Mouse (Mus musculus) MEL (cell line): Measurements from ENCODE around the gene Gm45808. TPM values are rescaled to one million over a fixed set of nuclear protein-coding genes. Genes with fewer than 3 reads are reported as not detected.
A peak's percentile ranks its signal among the peaks of the same experiment; 100 is the strongest.

Source experiments
- DNase-seq: peaks from one replicate; pipeline ENCODE4 v3.0.0; 2011; ENCODE audit warnings: low read depth, low spot score
- H3K27ac ChIP-seq: 2 replicates; pipeline ENCODE4 v1.5.1; 2012; ENCODE audit warnings: low read depth, mild to moderate bottlenecking, control low read depth, low read length, moderate library complexity; ENCODE audit not compliant: control insufficient read depth
- H3K27me3 ChIP-seq, 2 experiments: fragments of 150-350 bp in 1 of 2; sonication (generic) in 1 of 2; 2 replicates each; pipeline ENCODE4 v1.6.1; 2012; ENCODE audit warnings: low read length in 2 of 2, mild to moderate bottlenecking in 2 of 2, improper control_type of control experiment in 1 of 2, moderate library complexity in 1 of 2; ENCODE audit not compliant: insufficient read depth in 2 of 2, control insufficient read depth in 1 of 2
- H3K36me3 ChIP-seq, 2 experiments: 2 replicates each; pipeline ENCODE4 v1.6.1; 2012 to 2014; ENCODE audit warnings: low read length in 2 of 2, improper control_type of control experiment in 1 of 2, inconsistent platforms in 1 of 2, mild to moderate bottlenecking in 1 of 2; ENCODE audit not compliant: insufficient read depth in 2 of 2, control insufficient read depth in 1 of 2
- H3K4me1 ChIP-seq, 2 experiments: fragments of 150-350 bp in 1 of 2; sonication (generic) in 1 of 2; 2 replicates each; pipeline ENCODE4 v1.6.1; 2012; ENCODE audit warnings: low read length in 2 of 2, improper control_type of control experiment in 1 of 2, mild to moderate bottlenecking in 1 of 2; ENCODE audit not compliant: insufficient read depth in 2 of 2, control insufficient read depth in 1 of 2
- H3K4me3 ChIP-seq, 2 experiments: fragments of 150-350 bp in 1 of 2; sonication (generic) in 1 of 2; 2 replicates each; pipeline ENCODE4 v1.5.1; 2012; ENCODE audit warnings: low read depth in 2 of 2, low read length in 2 of 2, mild to moderate bottlenecking in 2 of 2, moderate library complexity in 2 of 2, control low read depth in 1 of 2, improper control_type of control experiment in 1 of 2; ENCODE audit not compliant: control insufficient read depth in 1 of 2, insufficient read depth in 1 of 2
- H3K79me2 ChIP-seq: 2 replicates; pipeline ENCODE4 v1.6.1; 2012; ENCODE audit warnings: mild to moderate bottlenecking, low read length, moderate library complexity; ENCODE audit not compliant: control insufficient read depth, poor library complexity, insufficient read depth
- H3K9ac ChIP-seq: 2 replicates; pipeline ENCODE4 v1.6.1; 2012; ENCODE audit warnings: low read depth, mild to moderate bottlenecking, control low read depth, low read length, moderate library complexity; ENCODE audit not compliant: control insufficient read depth, poor library complexity, severe bottlenecking
- H3K9me3 ChIP-seq: fragments of 150-350 bp; sonication (generic); replicated peaks from 2 replicates; pipeline ENCODE4 v1.6.1; 2012; ENCODE audit warnings: mild to moderate bottlenecking, low read length, improper control_type of control experiment, moderate library complexity; ENCODE audit not compliant: insufficient read depth
- BHLHE40 ChIP-seq: IDR thresholded peaks from 2 replicates; pipeline ENCODE4 v1.6.1; 2012; ENCODE audit warnings: low read depth, mild to moderate bottlenecking, inconsistent platforms, low read length, improper control_type of control experiment, borderline replicate concordance
- CHD1 ChIP-seq: IDR thresholded peaks from 2 replicates; pipeline ENCODE4 v1.6.1; 2012; ENCODE audit warnings: low read depth, mild to moderate bottlenecking, inconsistent platforms, low read length, improper control_type of control experiment
- CHD2 ChIP-seq: IDR thresholded peaks from 2 replicates; pipeline ENCODE4 v1.6.1; 2011; ENCODE audit warnings: low read length, improper control_type of control experiment
- CTCF ChIP-seq, 3 experiments: IDR thresholded peaks in 2 of 3; conservative IDR thresholded peaks in 1 of 3; 2 replicates each; pipeline ENCODE4 v1.5.1; 2011 to 2012; ENCODE audit warnings: low read length in 3 of 3, low read depth in 2 of 3, mild to moderate bottlenecking in 2 of 3, improper control_type of control experiment in 1 of 3, inconsistent platforms in 1 of 3, mixed read lengths in 1 of 3, moderate library complexity in 1 of 3; ENCODE audit not compliant: control insufficient read depth in 1 of 3, insufficient read depth in 1 of 3, poor library complexity in 1 of 3, severe bottlenecking in 1 of 3
- ELF1 ChIP-seq: IDR thresholded peaks from 2 replicates; pipeline ENCODE4 v1.6.1; 2014; ENCODE audit warnings: low read depth, mild to moderate bottlenecking, inconsistent platforms, low read length, improper control_type of control experiment, moderate library complexity
- EP300 ChIP-seq, 2 experiments: IDR thresholded peaks; 2 replicates each; pipeline ENCODE4 v1.6.1; 2011; ENCODE audit warnings: improper control_type of control experiment in 2 of 2, low read length in 2 of 2, low read depth in 1 of 2, mild to moderate bottlenecking in 1 of 2
- GATA1 ChIP-seq: IDR thresholded peaks from 2 replicates; pipeline ENCODE4 v1.6.1; 2011; ENCODE audit warnings: low read depth, low read length, improper control_type of control experiment
- HCFC1 ChIP-seq: IDR thresholded peaks from 2 replicates; pipeline ENCODE4 v1.6.1; 2012; ENCODE audit warnings: low read depth, mild to moderate bottlenecking, inconsistent platforms, low read length, improper control_type of control experiment, moderate library complexity
- MAZ ChIP-seq: IDR thresholded peaks from 2 replicates; pipeline ENCODE4 v1.6.1; 2012; ENCODE audit warnings: low read depth, mild to moderate bottlenecking, inconsistent platforms, low read length, improper control_type of control experiment
- MYB ChIP-seq: IDR thresholded peaks from 2 replicates; pipeline ENCODE4 v1.6.1; 2011; ENCODE audit warnings: mild to moderate bottlenecking, low read depth, low read length, improper control_type of control experiment
- MYC ChIP-seq: IDR thresholded peaks from 2 replicates; pipeline ENCODE4 v1.6.1; 2011; ENCODE audit warnings: low read depth, mild to moderate bottlenecking, low read length, improper control_type of control experiment, moderate library complexity
- NELFE ChIP-seq: IDR thresholded peaks from 2 replicates; pipeline ENCODE4 v1.6.1; 2011; ENCODE audit warnings: low read depth, low read length, improper control_type of control experiment
- POLR2A ChIP-seq, 2 experiments: IDR thresholded peaks; 2 replicates each; pipeline ENCODE4 v1.6.1; 2011 to 2012; ENCODE audit warnings: low read length in 2 of 2, mild to moderate bottlenecking in 2 of 2, control low read depth in 1 of 2, improper control_type of control experiment in 1 of 2, low read depth in 1 of 2, moderate library complexity in 1 of 2; ENCODE audit not compliant: control insufficient read depth in 1 of 2, insufficient read depth in 1 of 2, poor library complexity in 1 of 2
- POLR2AphosphoS2 ChIP-seq: IDR thresholded peaks from 2 replicates; pipeline ENCODE4 v1.6.1; 2011; ENCODE audit warnings: low read length, improper control_type of control experiment
- RAD21 ChIP-seq: IDR thresholded peaks from 2 replicates; pipeline ENCODE4 v1.6.1; 2011; ENCODE audit warnings: mild to moderate bottlenecking, low read depth, low read length, improper control_type of control experiment
- RCOR1 ChIP-seq: IDR thresholded peaks from 2 replicates; pipeline ENCODE4 v1.6.1; 2012; ENCODE audit warnings: low read depth, mild to moderate bottlenecking, inconsistent platforms, low read length, improper control_type of control experiment
- SIN3A ChIP-seq: IDR thresholded peaks from 2 replicates; pipeline ENCODE4 v1.6.1; 2012; ENCODE audit warnings: low read length, improper control_type of control experiment, inconsistent platforms
- SMC3 ChIP-seq: IDR thresholded peaks from 2 replicates; pipeline ENCODE4 v1.6.1; 2011; ENCODE audit warnings: low read depth, low read length, improper control_type of control experiment
- TAL1 ChIP-seq: IDR thresholded peaks from 2 replicates; pipeline ENCODE4 v1.6.1; 2012; ENCODE audit warnings: mild to moderate bottlenecking, inconsistent platforms, low read length, moderate library complexity, mixed read lengths
- TCF12 ChIP-seq: IDR thresholded peaks from 2 replicates; pipeline ENCODE4 v1.6.1; 2014; ENCODE audit warnings: low read depth, mild to moderate bottlenecking, inconsistent platforms, low read length, improper control_type of control experiment, moderate library complexity
- UBTF ChIP-seq: IDR thresholded peaks from 2 replicates; pipeline ENCODE4 v1.6.1; 2012; ENCODE audit warnings: low read depth, mild to moderate bottlenecking, inconsistent platforms, low read length, improper control_type of control experiment, moderate library complexity, borderline replicate concordance; ENCODE audit not compliant: insufficient read depth
- USF2 ChIP-seq, 2 experiments: IDR thresholded peaks; 2 replicates each; pipeline ENCODE4 v1.6.1; 2011 to 2012; ENCODE audit warnings: improper control_type of control experiment in 2 of 2, low read length in 2 of 2, borderline replicate concordance in 1 of 2, inconsistent platforms in 1 of 2, low read depth in 1 of 2, mild to moderate bottlenecking in 1 of 2; ENCODE audit not compliant: insufficient read depth in 1 of 2
- ZC3H11A ChIP-seq: IDR thresholded peaks from 2 replicates; pipeline ENCODE4 v1.6.1; 2012; ENCODE audit warnings: low read depth, mild to moderate bottlenecking, inconsistent platforms, low read length, improper control_type of control experiment
- ZKSCAN1 ChIP-seq: IDR thresholded peaks from 2 replicates; pipeline ENCODE4 v1.6.1; 2012; ENCODE audit warnings: low read depth, mild to moderate bottlenecking, inconsistent platforms, low read length, improper control_type of control experiment, moderate library complexity
- ZMIZ1 ChIP-seq: IDR thresholded peaks from 2 replicates; pipeline ENCODE4 v1.6.1; 2012; ENCODE audit warnings: low read depth, mild to moderate bottlenecking, inconsistent platforms, low read length, improper control_type of control experiment, moderate library complexity
- ZNF384 ChIP-seq: IDR thresholded peaks from 2 replicates; pipeline ENCODE4 v1.6.1; 2012; ENCODE audit warnings: low read depth, mild to moderate bottlenecking, inconsistent platforms, low read length, improper control_type of control experiment
- polyA plus RNA-seq, 2 experiments: library from polyadenylated mRNA; stranded (reverse) in 1 of 2; unstranded in 1 of 2; fragments of >175 nt in 1 of 2; fragments of >200 nt in 1 of 2; gene quantifications; 2 replicates each; pipeline versions ENCODE4 v1.2.1 to v1.2.4; 2012; ENCODE audit warnings: low replicate concordance in 2 of 2, low read depth in 1 of 2; ENCODE audit not compliant: insufficient read length in 2 of 2, insufficient read depth in 1 of 2, missing spikeins in 1 of 2
- total RNA-seq: library from RNA; depleted of rRNA; stranded (reverse); fragments of 300-350 nt; gene quantifications from 2 replicates; pipeline ENCODE4 v1.2.3, GENCODE M21; 2012

The Gm45808 gene
- total and polyA plus RNA-seq, 3 experiments: not detected

- Histone ChIP-seq H3K27ac (peak overlapping the region; percentile 95), H3K27me3 (peaks cover 0 to 3% of the 10 kb centered on the region in 2 experiments; a peak in 1 of 4 replicates), H3K4me3 (peak overlapping the region; percentile 59 to 95), H3K79me2 (peaks cover 27% of the 10 kb centered on the region), H3K9ac (peak overlapping the region; percentile 63), H3K4me1 (peaks cover 0 to 23% of the 10 kb centered on the region in 2 experiments; a peak in 3 of 4 replicates), H3K9me3 (no peaks in the 10 kb centered on the region), H3K36me3 (peaks cover 0 to 31% of the 10 kb centered on the region in 2 experiments; a peak in 2 of 4 replicates)
- TF ChIP-seq ZKSCAN1: no peak
- peak; percentile 10; the same call in 1 of the 2 replicates for TF ChIP-seq SIN3A
- TF ChIP-seq EP300 (IDR thresholded peaks at IDR 0.05; ENCODE audit: low read depth in 1 of 2, low read length in 2 of 2): peak in 1 of 2 experiments; percentile 44; a peak in 1 of 4 replicates
- TF ChIP-seq GATA1: no peak
- TF ChIP-seq USF2 (IDR thresholded peaks at IDR 0.05; ENCODE audit: borderline replicate concordance in 1 of 2, insufficient read depth in 1 of 2, low read depth in 1 of 2, low read length in 2 of 2): no peak
- peak; percentile 88 for TF ChIP-seq ZNF384
- peak; percentile 25 for TF ChIP-seq BHLHE40
- TF ChIP-seq SMC3: peak; percentile 46
- TF ChIP-seq RAD21: peak; percentile 30
- TF ChIP-seq NELFE: peak; percentile 54
- peak; percentile 23; the same call in 1 of the 2 replicates for TF ChIP-seq ZC3H11A
- peak; percentile 11; the same call in 1 of the 2 replicates for TF ChIP-seq RCOR1
- TF ChIP-seq TAL1: 0 out of 2 replicates have a peak, but pooled peaks have one; percentile 0
- TF ChIP-seq CTCF (IDR thresholded peaks at IDR 0.05 in 2 of 3, conservative IDR thresholded peaks at IDR 0.05 in 1 of 3; ENCODE audit: control insufficient read depth in 1 of 3, insufficient read depth in 1 of 3, low read depth in 2 of 3, low read length in 3 of 3, poor library complexity in 1 of 3, severe bottlenecking in 1 of 3): peak in 1 of 3 experiments; percentile 49; a peak in 2 of 6 replicates
- no peak for TF ChIP-seq MYB
- TF ChIP-seq MAZ: peak; percentile 7; the same call in 1 of the 2 replicates
- TF ChIP-seq POLR2AphosphoS2: peak; percentile 56; the same call in 1 of the 2 replicates
- peak; percentile 66 for DNase-seq
Observed at GRCm38 (mm10) chr7:45526474-45527120, 40.0 kb upstream of the Gm45808 start.

DNA sequence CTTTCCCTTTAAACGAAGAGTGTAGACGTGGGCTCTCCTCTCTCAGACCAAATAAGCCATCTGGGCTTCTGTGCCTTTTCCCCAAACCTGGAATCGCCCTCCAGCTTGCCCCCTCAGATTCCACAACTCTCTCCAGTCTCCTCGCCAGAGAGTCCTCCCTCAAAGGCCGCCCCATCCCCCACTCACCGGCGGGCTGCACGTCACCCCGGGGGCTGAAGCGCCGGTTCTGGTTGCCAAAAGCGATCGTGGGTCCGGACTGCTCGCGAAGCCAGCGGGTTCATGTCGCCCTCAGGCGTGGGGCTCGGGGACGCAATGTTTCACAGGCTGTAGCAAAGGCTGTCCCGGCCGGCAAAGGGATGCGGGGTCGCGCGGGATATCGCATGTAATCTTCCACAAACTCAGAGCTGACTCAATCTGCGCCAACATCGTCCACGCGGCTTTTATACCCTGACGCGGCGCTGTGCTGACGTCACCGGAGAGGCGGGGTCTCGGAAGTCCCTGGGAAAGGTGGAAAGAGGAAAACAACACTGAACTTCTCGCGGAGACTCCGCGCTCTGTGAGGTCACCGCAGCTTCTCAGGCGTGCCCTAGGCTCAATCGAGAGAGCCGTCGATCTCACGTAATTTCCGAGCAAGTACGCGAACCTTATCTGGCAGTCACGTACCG, 39.3 kb upstream of the Gm45808 start, which contains the start of the genes Ppp1r15a and Plekha4:
TSS of gene Ppp1r15a (minus strand) at position 460 of the 665 bp plus-strand sequence.
TSS of gene Plekha4 (plus strand) at position 522 of the 665 bp plus-strand sequence.
- no peaks in the 10 kb centered on the region for H3K9me3 ChIP-seq
- peaks cover 3 to 25% of the 10 kb centered on the region in 2 experiments; a peak in 3 of 4 replicates for H3K4me1 ChIP-seq
- peak within 1 kb of the TSS; percentile 78 to 95 for H3K4me3 ChIP-seq
- H3K9ac ChIP-seq: peak within 1 kb of the TSS; percentile 92
- peak within 1 kb of the TSS; percentile 95 for H3K27ac ChIP-seq
- DNase-seq: peak; percentile 99
- H3K79me2 ChIP-seq: peaks cover 27% of the 10 kb centered on the region
- H3K27me3 ChIP-seq: peaks cover 0 to under 1% of the 10 kb centered on the region in 2 experiments; a peak in 1 of 4 replicates
- H3K36me3 ChIP-seq: peaks cover 0 to 35% of the 10 kb centered on the region in 2 experiments; a peak in 2 of 4 replicates
- no peak for TF ChIP-seq ZNF384
- TF ChIP-seq CHD2: peak; percentile 89
- TF ChIP-seq TCF12: peak; percentile 78
- peak; percentile 98 for TF ChIP-seq POLR2AphosphoS2
- no peak for TF ChIP-seq ZC3H11A
- TF ChIP-seq BHLHE40: 0 out of 2 replicates have a peak, but pooled peaks have one; percentile 86
- peak; percentile 23; the same call in 1 of the 2 replicates for TF ChIP-seq CHD1
- TF ChIP-seq CTCF (IDR thresholded peaks at IDR 0.05 in 2 of 3, conservative IDR thresholded peaks at IDR 0.05 in 1 of 3; ENCODE audit: control insufficient read depth in 1 of 3, insufficient read depth in 1 of 3, low read depth in 2 of 3, low read length in 3 of 3, poor library complexity in 1 of 3, severe bottlenecking in 1 of 3): no peak
- TF ChIP-seq TAL1: peak; percentile 51; the same call in 1 of the 2 replicates
- no peak for TF ChIP-seq RAD21
- peak; percentile 82 for TF ChIP-seq HCFC1
- no peak for TF ChIP-seq RCOR1
- TF ChIP-seq ELF1: peak; percentile 87
- TF ChIP-seq POLR2A (IDR thresholded peaks at IDR 0.05; ENCODE audit: control insufficient read depth in 1 of 2, insufficient read depth in 1 of 2, low read depth in 1 of 2, low read length in 2 of 2, poor library complexity in 1 of 2): peak; percentile 97 to 99
- 0 out of 2 replicates have a peak, but pooled peaks have one; percentile 26 for TF ChIP-seq MAZ
- no peak for TF ChIP-seq UBTF
- TF ChIP-seq MYC: peak; percentile 68
- peak; percentile 98 for TF ChIP-seq ZMIZ1
- TF ChIP-seq EP300 (IDR thresholded peaks at IDR 0.05; ENCODE audit: low read depth in 1 of 2, low read length in 2 of 2): no peak
